Mouse (Mus musculus): ENCODE data around the gene Wdr18. TPM values are rescaled to one million over a fixed set of nuclear protein-coding genes. Genes with fewer than 3 reads are reported as not detected.

Wdr18 gene
- polyA plus RNA-seq, 1 experiment from 2014 or later: 84.5 TPM

DNA sequence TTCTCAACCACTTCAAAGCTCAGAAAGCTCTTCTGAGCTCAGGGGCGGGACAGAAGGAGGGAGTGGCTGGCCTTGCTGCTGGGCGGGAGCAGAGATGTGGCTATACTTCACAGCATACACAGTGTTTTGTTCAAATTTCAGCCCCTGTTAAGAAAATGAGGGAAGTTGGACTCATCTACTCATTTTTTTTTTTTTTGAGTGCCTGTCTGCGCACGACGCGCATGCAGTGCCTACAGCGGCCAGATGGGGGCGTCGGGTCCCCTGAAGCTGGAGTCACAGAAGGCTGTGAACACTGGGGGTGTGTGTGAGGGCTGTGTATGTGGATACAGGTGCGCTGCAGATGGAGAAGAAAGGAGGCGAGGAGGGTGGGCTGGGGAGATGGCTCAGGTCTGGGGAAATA, 27.0 kb downstream of the Wdr18 start:
- H3K27me3 ChIP-seq (replicated peaks): peaks cover 40% of the 10 kb centered on the region
- no peak overlapping the region for H3K9ac ChIP-seq
- no peak for ATAC-seq (ENCODE audit: low FRiP score, low read depth)
- peaks cover 6% of the 10 kb centered on the region; the same call in 1 of the 2 replicates for H3K36me3 ChIP-seq
- peaks cover 38% of the 10 kb centered on the region for H3K4me1 ChIP-seq
- H3K27ac ChIP-seq: no peak overlapping the region
- WGBS: 9% methylated on average over 11 of the region's 11 CpGs
- H3K4me2 ChIP-seq (replicated peaks): peak overlapping the region; percentile 36
- H3K9me3 ChIP-seq: 0 out of 2 replicates have a peak, but pooled peaks cover 3% of the 10 kb centered on the region
- no peak overlapping the region for H3K4me3 ChIP-seq

DNA sequence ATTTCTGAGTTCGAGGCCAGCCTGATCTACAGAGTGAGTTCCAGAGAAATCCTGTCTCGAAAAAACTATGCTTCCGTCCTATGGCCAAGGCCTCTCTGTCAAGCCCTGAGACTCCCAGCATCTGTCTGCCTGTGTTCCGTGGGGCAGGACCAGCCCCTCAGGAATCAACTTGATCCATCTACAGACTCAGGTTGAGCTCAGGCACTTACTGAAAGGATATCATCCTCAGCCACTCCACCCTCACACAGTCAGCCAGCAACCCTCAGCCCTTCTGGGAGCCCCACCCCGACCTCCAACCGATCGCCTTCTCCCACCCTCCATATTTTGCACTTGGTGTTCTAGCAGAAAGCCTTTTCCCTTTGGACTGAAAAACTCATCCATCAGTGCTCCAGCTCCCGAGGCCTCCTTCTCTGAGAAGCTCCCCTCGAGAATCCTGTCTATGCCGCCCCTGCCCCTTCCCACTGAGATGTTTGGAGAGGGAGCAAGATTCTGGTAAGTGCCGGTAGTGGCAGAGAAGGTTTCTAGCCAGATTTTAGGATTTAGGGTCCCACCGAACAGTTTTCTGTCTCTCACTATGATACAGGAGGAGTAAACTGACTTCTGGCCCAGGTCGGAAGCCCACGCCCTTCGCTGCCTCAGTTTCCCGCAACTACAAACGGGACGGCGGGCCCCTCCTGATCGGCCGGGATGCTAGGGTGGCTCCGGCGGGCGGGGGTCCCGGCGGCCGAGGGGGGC, 28.0 kb downstream of the Wdr18 start:
- Histone ChIP-seq H3K9ac (peak overlapping the region; percentile 44; the same call in 1 of the 2 replicates), H3K4me1 (peaks cover 31% of the 10 kb centered on the region), H3K27ac (no peak overlapping the region), H3K36me3 (peaks cover 4% of the 10 kb centered on the region; the same call in 1 of the 2 replicates), H3K27me3 (replicated peaks) (peaks cover 40% of the 10 kb centered on the region), H3K4me2 (replicated peaks) (peak overlapping the region; percentile 58), H3K4me3 (peak overlapping the region; percentile 46), H3K9me3 (0 out of 2 replicates have a peak, but pooled peaks cover 3% of the 10 kb centered on the region)
- no peak for ATAC-seq (ENCODE audit: low FRiP score, low read depth)
- 9% methylated on average over 27 of the region's 27 CpGs for WGBS

DNA sequence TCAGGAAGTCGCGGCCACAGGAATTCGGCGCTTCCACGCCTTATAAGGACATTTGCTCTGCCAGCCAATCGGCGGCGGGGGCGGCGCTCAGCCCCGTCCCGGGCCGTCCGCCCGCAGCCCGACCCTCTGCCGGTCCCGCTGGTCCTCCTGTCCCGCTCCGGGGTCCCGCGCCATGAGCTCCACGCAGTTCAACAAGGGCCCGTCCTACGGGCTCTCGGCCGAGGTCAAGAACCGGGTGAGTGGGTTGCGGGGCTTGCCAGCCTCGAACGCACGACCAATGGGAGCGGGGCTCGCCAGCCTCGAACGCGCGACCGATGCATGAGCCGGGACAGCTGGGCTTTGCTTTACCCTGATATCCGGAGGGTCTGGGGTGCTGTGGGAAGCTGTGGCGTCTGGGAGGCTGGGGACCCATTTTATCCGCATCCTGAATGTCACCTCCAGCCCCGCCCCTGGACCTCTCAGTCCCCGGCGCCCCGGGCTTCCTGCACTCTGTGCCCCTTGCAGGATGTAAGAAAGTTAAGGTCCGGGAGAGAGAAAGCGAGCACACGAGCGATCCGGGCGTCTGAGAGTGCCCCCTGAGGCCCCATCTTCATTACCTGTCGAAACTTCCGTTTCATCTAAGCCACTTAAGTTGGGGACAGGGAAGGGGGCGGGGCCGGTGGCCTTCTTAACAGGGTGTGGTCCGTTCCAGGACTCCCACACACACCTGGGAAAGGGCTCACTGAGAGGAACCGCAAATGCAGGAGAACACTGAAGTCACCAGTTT, 28.7 kb downstream of the Wdr18 start, which contains the start of gene Cnn2:
Gene Cnn2 (plus strand): TSS at position 79 of the 766 bp plus-strand sequence.
- H3K9me3 ChIP-seq: 0 out of 2 replicates have a peak, but pooled peaks cover 3% of the 10 kb centered on the region
- no peak within 1 kb of the TSS for H3K27ac ChIP-seq
- peak within 1 kb of the TSS; percentile 58 for H3K4me2 ChIP-seq (replicated peaks)
- ATAC-seq (ENCODE audit: low FRiP score, low read depth): no peak
- H3K4me1 ChIP-seq: peaks cover 24% of the 10 kb centered on the region
- H3K4me3 ChIP-seq: peak within 1 kb of the TSS; percentile 46
- peaks cover 7% of the 10 kb centered on the region for H3K36me3 ChIP-seq
- H3K27me3 ChIP-seq (replicated peaks): peaks cover 40% of the 10 kb centered on the region
- peak within 1 kb of the TSS; percentile 44; the same call in 1 of the 2 replicates for H3K9ac ChIP-seq
- WGBS: under 1% methylated on average over 59 of the region's 59 CpGs

DNA sequence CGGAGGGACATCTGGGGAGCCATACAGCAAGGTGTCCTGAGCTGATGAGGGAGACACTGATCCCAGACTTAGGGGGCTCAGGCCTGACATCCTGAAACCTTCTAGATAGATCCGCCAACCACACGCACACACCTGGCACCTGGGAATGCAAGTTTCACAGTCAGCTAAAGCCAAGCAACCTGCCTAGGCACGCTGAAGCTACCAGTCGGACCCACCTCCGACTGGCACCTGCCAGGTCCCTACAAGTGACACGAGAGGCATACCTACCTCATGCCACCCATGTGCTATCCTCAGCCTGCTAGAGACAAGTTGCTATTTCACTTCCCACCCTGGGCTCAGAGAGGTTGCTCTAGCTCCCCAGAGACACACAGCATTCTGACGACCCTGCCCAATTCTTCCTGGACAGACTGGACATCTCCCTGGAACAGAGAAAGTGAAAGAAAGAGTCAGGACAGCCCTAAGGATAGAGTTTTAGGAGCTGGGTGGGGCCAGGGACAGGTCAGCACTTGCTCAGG, 29.4 kb downstream of the Wdr18 start:
- H3K4me3 ChIP-seq: peak overlapping the region; percentile 46
- H3K27ac ChIP-seq: no peak overlapping the region
- H3K36me3 ChIP-seq: peaks cover 8% of the 10 kb centered on the region
- peaks cover 24% of the 10 kb centered on the region for H3K4me1 ChIP-seq
- WGBS: 33% methylated on average over 8 of the region's 8 CpGs
- H3K9ac ChIP-seq: no peak overlapping the region
- H3K4me2 ChIP-seq (replicated peaks): peak overlapping the region; percentile 58
- peaks cover 40% of the 10 kb centered on the region for H3K27me3 ChIP-seq (replicated peaks)
- ATAC-seq (ENCODE audit: low FRiP score, low read depth): no peak
- 0 out of 2 replicates have a peak, but pooled peaks cover 3% of the 10 kb centered on the region for H3K9me3 ChIP-seq

DNA sequence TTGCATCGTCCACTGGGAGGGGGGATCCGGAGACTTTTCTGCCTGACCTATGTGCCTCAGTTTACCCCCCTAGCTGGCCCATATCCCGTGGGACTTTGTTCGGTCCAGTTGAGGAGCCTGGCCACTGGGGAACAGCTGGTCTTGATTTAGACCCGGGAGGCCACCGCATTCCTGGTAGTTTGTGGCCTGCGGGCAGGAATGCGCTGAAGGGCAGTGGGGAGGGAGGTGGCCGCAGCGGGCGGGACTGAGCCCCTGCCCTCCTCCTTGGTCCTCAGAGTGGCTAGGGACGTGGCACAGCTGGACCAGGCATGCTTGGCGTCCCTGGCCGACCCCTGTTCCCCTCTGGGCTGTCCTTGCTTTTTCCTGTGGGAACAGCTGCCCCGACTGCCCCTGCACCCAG, 29.9 kb downstream of the Wdr18 start:
- peaks cover 8% of the 10 kb centered on the region for H3K36me3 ChIP-seq
- peaks cover 40% of the 10 kb centered on the region for H3K27me3 ChIP-seq (replicated peaks)
- H3K4me1 ChIP-seq: peaks cover 24% of the 10 kb centered on the region
- peak overlapping the region; percentile 58 for H3K4me2 ChIP-seq (replicated peaks)
- H3K27ac ChIP-seq: no peak overlapping the region
- H3K4me3 ChIP-seq: peak overlapping the region; percentile 46
- H3K9ac ChIP-seq: 0 out of 2 replicates have a peak overlapping the region, but pooled peaks have one; percentile 29
- ATAC-seq (ENCODE audit: low FRiP score, low read depth): no peak
- H3K9me3 ChIP-seq: 0 out of 2 replicates have a peak, but pooled peaks cover 3% of the 10 kb centered on the region
- WGBS: 13% methylated on average over 15 of the region's 15 CpGs

DNA sequence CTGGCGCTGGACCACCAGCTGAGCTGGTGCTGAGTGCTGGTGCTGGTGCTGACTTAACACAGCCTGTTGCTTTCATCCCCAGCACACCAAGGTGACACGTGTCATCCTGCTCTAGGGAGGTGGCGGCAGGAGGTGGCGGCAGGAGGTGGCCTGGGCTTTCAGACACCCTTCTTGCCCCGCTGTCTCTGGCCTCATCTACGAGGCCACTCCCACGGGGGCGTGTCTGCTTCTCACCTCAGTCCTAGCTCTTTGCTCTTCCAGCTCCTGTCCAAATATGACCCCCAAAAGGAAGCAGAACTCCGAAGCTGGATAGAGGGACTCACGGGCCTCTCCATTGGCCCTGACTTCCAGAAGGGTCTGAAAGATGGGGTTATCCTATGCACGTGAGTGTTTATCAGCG, 31.1 kb downstream of the Wdr18 start:
- WGBS: 59% methylated on average over 12 of the region's 12 CpGs
- peaks cover 40% of the 10 kb centered on the region for H3K27me3 ChIP-seq (replicated peaks)
- no peak for ATAC-seq (ENCODE audit: low FRiP score, low read depth)
- 0 out of 2 replicates have a peak, but pooled peaks cover 3% of the 10 kb centered on the region for H3K9me3 ChIP-seq
- H3K36me3 ChIP-seq: peaks cover 8% of the 10 kb centered on the region
- H3K27ac ChIP-seq: no peak overlapping the region
- no peak overlapping the region for H3K4me2 ChIP-seq (replicated peaks)
- H3K9ac ChIP-seq: no peak overlapping the region
- H3K4me1 ChIP-seq: peaks cover 20% of the 10 kb centered on the region
- 0 out of 2 replicates have a peak overlapping the region, but pooled peaks have one; percentile 16 for H3K4me3 ChIP-seq

DNA sequence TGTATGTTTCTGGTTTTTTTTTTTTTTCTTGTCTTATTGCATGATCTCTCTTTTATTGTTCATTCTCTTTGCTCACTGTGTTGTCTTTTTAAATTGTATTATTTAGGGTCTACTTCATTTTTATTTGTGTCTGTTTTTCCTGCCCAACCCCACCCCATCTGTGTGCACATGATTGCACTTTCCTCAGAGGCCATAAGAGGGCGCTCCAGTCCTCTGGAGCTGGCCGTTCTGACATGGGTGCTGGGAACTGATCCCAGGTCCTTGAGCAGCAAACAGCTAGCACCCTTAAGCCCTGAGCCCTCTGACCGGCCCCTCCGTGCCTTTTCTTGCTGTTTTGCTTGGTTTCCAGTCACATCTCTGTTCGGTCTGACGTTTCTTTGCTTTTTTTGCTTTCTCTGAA, 31.6 kb downstream of the Wdr18 start:
- no peak overlapping the region for H3K4me3 ChIP-seq
- no peak for ATAC-seq (ENCODE audit: low FRiP score, low read depth)
- no peak overlapping the region for H3K4me2 ChIP-seq (replicated peaks)
- 0 out of 2 replicates have a peak, but pooled peaks cover 3% of the 10 kb centered on the region for H3K9me3 ChIP-seq
- peaks cover 40% of the 10 kb centered on the region for H3K27me3 ChIP-seq (replicated peaks)
- peaks cover 8% of the 10 kb centered on the region for H3K36me3 ChIP-seq
- WGBS: 86% methylated on average over 6 of the region's 6 CpGs
- H3K27ac ChIP-seq: no peak overlapping the region
- H3K9ac ChIP-seq: no peak overlapping the region
- peaks cover 18% of the 10 kb centered on the region for H3K4me1 ChIP-seq

DNA sequence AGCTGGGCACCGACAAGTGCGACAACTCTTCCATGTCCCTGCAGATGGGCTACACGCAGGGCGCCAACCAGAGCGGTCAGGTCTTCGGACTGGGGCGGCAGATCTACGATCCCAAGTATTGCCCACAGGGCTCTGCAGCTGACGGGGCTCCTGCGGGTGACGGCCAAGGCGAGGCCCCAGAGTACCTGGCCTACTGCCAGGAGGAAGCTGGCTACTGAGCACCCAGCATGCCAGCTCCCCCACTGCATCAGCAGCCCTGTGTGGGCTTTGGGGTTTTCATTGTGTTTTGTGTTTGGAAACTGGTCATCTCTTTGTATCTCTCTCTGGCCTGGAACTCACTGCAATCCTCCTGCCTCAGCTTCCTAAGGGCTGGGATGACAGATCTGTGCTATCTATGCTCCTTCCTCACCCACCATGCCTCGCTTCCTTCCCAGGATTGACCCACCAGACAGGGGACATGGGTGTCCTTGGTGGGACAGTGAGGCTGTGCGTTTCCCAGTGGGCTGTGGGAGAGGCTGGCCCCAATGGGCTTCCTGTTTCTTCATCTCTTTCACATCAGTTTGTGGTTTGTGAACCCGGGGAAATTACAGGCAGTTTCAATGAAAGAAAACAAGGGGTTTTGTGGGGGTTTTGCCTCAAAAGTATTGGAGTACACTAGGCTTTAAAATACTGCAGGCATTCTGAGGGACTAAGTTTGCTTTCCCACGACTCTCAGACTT, 34.6 kb downstream of the Wdr18 start:
- no peak for ATAC-seq (ENCODE audit: low FRiP score, low read depth)
- H3K9ac ChIP-seq: no peak overlapping the region
- no peak overlapping the region for H3K27ac ChIP-seq
- no peak overlapping the region for H3K4me2 ChIP-seq (replicated peaks)
- peaks cover 8% of the 10 kb centered on the region for H3K36me3 ChIP-seq
- H3K9me3 ChIP-seq: 0 out of 2 replicates have a peak, but pooled peaks cover 3% of the 10 kb centered on the region
- H3K4me3 ChIP-seq: no peak overlapping the region
- peaks cover 15% of the 10 kb centered on the region for H3K27me3 ChIP-seq (replicated peaks)
- 91% methylated on average over 16 of the region's 16 CpGs for WGBS
- H3K4me1 ChIP-seq: peaks cover 15% of the 10 kb centered on the region

DNA sequence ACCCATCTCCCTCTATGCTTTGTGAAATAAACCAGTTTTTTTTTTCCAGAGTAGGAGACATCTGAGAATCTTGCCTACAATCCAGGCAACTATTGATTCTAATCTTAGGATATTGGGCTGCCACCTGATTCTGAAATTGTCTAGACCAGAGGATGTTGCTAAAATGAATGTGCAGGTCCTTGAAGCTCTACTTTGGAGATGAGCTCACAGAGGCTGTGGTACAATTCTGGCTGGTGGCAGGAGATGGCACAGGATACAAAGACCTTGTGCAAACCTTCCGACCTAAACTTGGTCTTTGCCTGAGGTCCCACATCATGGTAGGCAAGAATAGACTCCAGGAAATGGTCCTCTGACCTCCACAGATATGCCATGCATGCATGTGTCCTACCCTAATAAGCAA, 35.7 kb downstream of the Wdr18 start:
- Histone ChIP-seq H3K27ac (no peak overlapping the region), H3K4me2 (replicated peaks) (peak overlapping the region; percentile 79), H3K4me1 (peaks cover 11% of the 10 kb centered on the region), H3K36me3 (peaks cover 8% of the 10 kb centered on the region), H3K9ac (no peak overlapping the region), H3K27me3 (replicated peaks) (peaks cover 9% of the 10 kb centered on the region), H3K9me3 (0 out of 2 replicates have a peak, but pooled peaks cover 3% of the 10 kb centered on the region), H3K4me3 (peak overlapping the region; percentile 52; the same call in 1 of the 2 replicates)
- no peak for ATAC-seq (ENCODE audit: low FRiP score, low read depth)
- 98% methylated on average over 1 of the region's 1 CpGs for WGBS

DNA sequence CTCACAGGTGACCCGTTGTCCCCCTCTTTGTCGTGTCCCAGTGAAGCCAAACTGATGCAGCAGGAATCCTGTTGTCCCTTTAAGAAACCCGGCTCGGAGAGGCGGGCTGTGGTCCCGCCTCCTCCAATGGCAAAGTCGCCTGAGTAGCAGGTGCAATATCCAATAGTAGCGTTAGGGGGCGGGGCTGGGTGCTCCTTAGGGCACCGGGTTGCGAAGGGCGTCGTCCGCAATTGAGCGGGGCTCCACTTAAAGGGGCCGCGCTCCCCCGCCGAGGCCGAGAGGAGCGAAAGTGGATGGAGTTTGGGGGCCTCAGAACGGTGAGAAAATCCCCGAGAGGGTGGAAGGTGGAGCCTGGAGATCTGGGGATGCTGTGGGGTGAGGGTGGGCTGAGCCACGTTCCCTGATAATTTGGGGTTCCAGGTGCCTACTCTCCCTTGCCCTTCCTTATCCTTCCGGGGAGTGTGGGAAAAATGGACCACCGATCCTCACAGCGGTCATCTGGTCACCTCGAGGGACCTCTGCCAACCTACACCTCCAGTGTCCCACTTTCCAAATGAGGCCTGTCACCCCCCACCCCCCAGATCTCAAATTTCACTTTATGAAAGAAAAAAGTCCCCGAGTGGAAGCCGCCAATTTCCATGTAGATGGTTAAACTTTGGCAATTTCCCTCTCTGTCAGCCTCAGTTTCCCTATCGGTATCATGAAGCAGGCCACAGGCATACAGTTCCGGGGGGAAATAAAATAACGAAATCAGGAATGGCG, 36.5 kb downstream of the Wdr18 start, which contains the start of gene Abca7:
Gene Abca7 (plus strand): TSS at position 223 of the 762 bp plus-strand sequence.
- peak within 1 kb of the TSS; percentile 61 for H3K9ac ChIP-seq
- H3K36me3 ChIP-seq: peaks cover 8% of the 10 kb centered on the region
- peak within 1 kb of the TSS; percentile 52 for H3K4me3 ChIP-seq
- ATAC-seq (ENCODE audit: low FRiP score, low read depth): peak; percentile 79
- WGBS: under 1% methylated on average over 34 of the region's 34 CpGs
- peaks cover 11% of the 10 kb centered on the region for H3K4me1 ChIP-seq
- 0 out of 2 replicates have a peak, but pooled peaks cover 3% of the 10 kb centered on the region for H3K9me3 ChIP-seq
- peak within 1 kb of the TSS; percentile 26; the same call in 1 of the 2 replicates for H3K27ac ChIP-seq
- H3K4me2 ChIP-seq (replicated peaks): peak within 1 kb of the TSS; percentile 79
- peaks cover 9% of the 10 kb centered on the region for H3K27me3 ChIP-seq (replicated peaks)
